Mouse (Mus musculus) midbrain, embryonic 14.5 days (tissue): ENCODE results near the gene Tesc. TPM values are rescaled to one million over a fixed set of nuclear protein-coding genes. Genes with fewer than 3 reads are reported as not detected.

Experiments used
- ATAC-seq: fragments of 200-750 bp; cut with Nextera tagmentation; 2 replicates; pipeline ENCODE4 v1.8.0; 2017; ENCODE audit warnings: moderate number of reproducible peaks, moderate library complexity; ENCODE audit not compliant: low FRiP score, low TSS enrichment
- DNase-seq: peaks from one replicate; pipeline ENCODE4 v3.0.0-alpha.2; 2015
- H3K27ac ChIP-seq: fragments of 300-500 bp; sonication (generic); replicated peaks from 2 replicates; pipeline ENCODE4 v1.5.1; 2014; ENCODE audit warnings: mild to moderate bottlenecking, low read depth, low read length, moderate library complexity
- H3K27me3 ChIP-seq: fragments of 300-500 bp; sonication (generic); 2 replicates; pipeline ENCODE4 v1.6.1; 2014; ENCODE audit warnings: low read length, control low read depth, mixed read lengths; ENCODE audit not compliant: control insufficient read depth, insufficient read depth
- H3K36me3 ChIP-seq: fragments of 300-500 bp; sonication (generic); 2 replicates; pipeline ENCODE4 v1.6.1; 2014; ENCODE audit warnings: low read length, control low read depth; ENCODE audit not compliant: control insufficient read depth, insufficient read depth
- H3K4me1 ChIP-seq: fragments of 300-500 bp; sonication (generic); 2 replicates; pipeline ENCODE4 v1.6.1; 2014; ENCODE audit warnings: mild to moderate bottlenecking, antibody characterized with exemption, low read length, control low read depth; ENCODE audit not compliant: control insufficient read depth, insufficient read depth
- H3K4me2 ChIP-seq: fragments of 300-500 bp; sonication (generic); 2 replicates; pipeline ENCODE4 v1.6.1; 2014; ENCODE audit warnings: mild to moderate bottlenecking, low read length, moderate library complexity
- H3K4me3 ChIP-seq: fragments of 300-500 bp; sonication (generic); replicated peaks from 2 replicates; pipeline ENCODE4 v1.5.1; 2014; ENCODE audit warnings: low read depth, low read length
- H3K9ac ChIP-seq: fragments of 300-500 bp; sonication (generic); replicated peaks from 2 replicates; pipeline ENCODE4 v1.6.1; 2014; ENCODE audit warnings: mild to moderate bottlenecking, low read length, moderate library complexity
- H3K9me3 ChIP-seq: fragments of 300-500 bp; sonication (generic); 2 replicates; pipeline ENCODE4 v1.6.1; 2016; ENCODE audit warnings: low read length, control low read depth, mixed read lengths; ENCODE audit not compliant: control insufficient read depth
- WGBS: fragments of 180-500 bp; shearing (Covaris S2); extraction: QIAGEN DNeasy Blood & Tissue Kit; methylation state at CpG from one replicate; pipeline ENCODE4 v1.1.7; 2014; 5-methylcytosine and 5-hydroxymethylcytosine counted together
- polyA plus RNA-seq: library from polyadenylated mRNA; unstranded; fragments of >200 nt; fragmentation: Nextera tagmentation; extraction: Ambion mirVana; gene quantifications from 2 replicates; pipeline ENCODE4 v1.2.1, GENCODE M21; 2014

The Tesc gene
- polyA plus RNA-seq, 1 experiment from 2014 or later = 4.9 TPM

DNA sequence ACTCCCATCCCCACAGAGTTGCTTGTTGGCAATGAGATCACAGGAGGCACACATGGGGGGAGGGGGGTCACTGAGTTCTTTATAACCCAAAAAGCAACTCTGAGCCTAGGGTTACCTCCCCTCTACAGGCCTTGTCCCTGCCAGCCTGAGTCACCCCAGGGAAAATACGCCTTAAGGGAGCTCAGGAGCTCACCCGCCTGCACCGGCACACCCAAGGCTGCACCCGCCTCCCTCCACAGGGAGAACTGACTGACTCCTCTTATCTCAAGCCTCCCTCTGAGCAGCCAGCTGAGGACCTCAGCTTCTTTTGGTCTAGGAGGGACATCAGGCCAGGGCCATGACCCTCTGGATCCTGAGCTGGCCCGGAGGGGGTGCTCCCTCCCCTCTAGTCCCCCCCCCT is 3.5 kb downstream of the Tesc start:
- Histone ChIP-seq H3K36me3 (no peaks in the 10 kb centered on the region), H3K4me2 (no peak overlapping the region), H3K4me1 (peaks cover 15% of the 10 kb centered on the region), H3K27ac (no peak overlapping the region), H3K9ac (no peak overlapping the region), H3K27me3 (peaks cover 43% of the 10 kb centered on the region), H3K9me3 (no peaks in the 10 kb centered on the region), H3K4me3 (no peak overlapping the region)
- WGBS = 52% methylated on average over 5 of the region's 5 CpGs
- ATAC-seq (no peak), DNase-seq (no peak)

DNA sequence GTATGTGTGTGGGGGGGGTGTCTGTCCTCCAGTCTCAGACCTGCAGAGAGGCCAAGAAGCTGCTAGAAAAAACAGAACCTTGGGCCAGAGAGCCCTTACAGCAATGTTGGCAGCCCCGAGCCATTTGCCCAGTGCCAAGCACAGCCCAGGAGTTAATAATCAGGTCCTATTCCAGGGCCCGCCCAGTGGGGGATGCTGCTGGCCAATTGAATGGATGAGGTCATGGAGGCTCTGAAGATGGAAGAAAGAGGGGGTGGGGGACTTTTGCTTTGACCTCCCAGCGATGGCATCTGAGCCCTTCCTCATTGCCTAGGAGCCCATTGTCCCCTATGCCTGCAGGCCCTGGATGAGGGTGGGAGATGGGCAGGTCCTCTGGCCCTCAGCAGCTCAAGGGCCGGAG is 4.0 kb downstream of the Tesc start:
- ATAC-seq (no peak), DNase-seq (no peak)

DNA sequence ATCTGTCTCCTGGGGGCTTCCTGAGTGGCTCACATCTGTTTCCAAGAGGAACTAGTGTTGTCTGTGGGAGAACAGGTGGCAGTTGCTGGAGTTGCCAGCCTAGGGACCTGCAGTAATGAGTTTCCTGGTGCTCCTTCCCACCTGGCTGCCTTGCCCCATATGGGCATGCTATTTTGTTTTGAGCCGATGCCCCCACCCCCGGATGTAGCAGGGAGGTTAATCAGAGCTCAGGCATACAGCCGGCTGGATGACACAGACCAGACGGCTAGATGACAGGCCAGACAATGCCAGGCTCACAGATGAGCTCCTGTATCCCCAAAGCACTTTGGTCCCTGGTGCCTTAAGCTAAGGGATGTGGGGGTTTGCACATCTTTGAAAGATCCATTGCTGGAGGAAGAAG is 5.8 kb downstream of the Tesc start:
- peaks cover 11% of the 10 kb centered on the region; the same call in 1 of the 2 replicates for H3K4me1 ChIP-seq
- no peaks in the 10 kb centered on the region for H3K36me3 ChIP-seq
- no peaks in the 10 kb centered on the region for H3K9me3 ChIP-seq
- H3K27me3 ChIP-seq = peaks cover 20% of the 10 kb centered on the region
- H3K4me3 ChIP-seq = no peak overlapping the region
- no peak overlapping the region for H3K4me2 ChIP-seq
- no peak overlapping the region for H3K27ac ChIP-seq
- WGBS = 45% methylated on average over 4 of the region's 4 CpGs
- no peak for ATAC-seq
- no peak for DNase-seq
- H3K9ac ChIP-seq = no peak overlapping the region

More for the DNA sequence above, 4.0 kb downstream of the Tesc start:
- Histone ChIP-seq H3K27ac (no peak overlapping the region), H3K4me1 (peaks cover 15% of the 10 kb centered on the region), H3K27me3 (peaks cover 39% of the 10 kb centered on the region), H3K9ac (no peak overlapping the region), H3K4me2 (no peak overlapping the region), H3K9me3 (no peaks in the 10 kb centered on the region), H3K4me3 (no peak overlapping the region), H3K36me3 (no peaks in the 10 kb centered on the region)
- 46% methylated on average over 4 of the region's 4 CpGs for whole genome bisulfite sequencing

DNA sequence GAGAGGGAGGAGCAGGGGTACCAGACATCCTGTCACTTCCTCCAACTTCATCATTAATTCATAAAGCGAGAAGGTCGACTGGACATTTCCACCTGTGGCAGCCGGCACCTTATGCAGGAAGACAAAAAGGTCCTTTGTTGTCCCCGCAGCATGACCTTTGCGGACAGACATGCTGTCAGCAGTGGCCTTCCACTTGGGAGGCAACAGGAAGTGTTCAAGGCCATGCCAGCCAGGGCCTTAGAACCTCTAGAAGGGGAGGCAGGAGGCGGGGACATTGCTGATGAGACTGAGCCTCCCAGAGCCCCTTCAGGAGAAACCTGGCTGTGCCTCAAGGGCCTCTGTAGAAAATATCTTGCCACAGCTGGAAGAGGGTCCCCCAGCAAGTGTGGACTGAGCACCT is 6.2 kb downstream of the Tesc start:
- no peak for ATAC-seq
- Histone ChIP-seq H3K36me3 (no peaks in the 10 kb centered on the region), H3K4me1 (peaks cover 11% of the 10 kb centered on the region; the same call in 1 of the 2 replicates), H3K9ac (no peak overlapping the region), H3K4me2 (no peak overlapping the region), H3K9me3 (no peaks in the 10 kb centered on the region), H3K4me3 (no peak overlapping the region), H3K27ac (no peak overlapping the region), H3K27me3 (peaks cover 16% of the 10 kb centered on the region)
- 74% methylated on average over 6 of the region's 6 CpGs for WGBS
- DNase-seq = no peak

DNA sequence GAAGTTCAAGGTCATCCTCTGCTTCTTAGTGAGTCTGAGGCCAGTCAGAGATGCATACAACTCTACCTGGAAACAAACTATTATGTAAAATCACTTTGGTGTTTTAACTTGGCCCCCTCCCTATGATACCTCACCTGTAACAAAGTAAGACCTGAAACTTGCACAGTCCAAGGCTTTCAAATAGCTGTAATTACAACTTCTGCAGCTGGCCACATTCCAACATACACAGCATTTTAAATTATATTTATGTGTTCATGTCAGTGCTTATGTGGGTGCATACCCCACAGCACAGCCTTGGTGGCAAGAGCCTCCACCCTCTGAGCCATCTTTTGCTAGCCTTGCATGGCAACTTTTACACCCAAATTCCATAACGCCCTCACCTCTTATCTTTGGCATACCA is 7.1 kb downstream of the Tesc start:
- Histone ChIP-seq H3K36me3 (no peaks in the 10 kb centered on the region), H3K4me3 (no peak overlapping the region), H3K27ac (no peak overlapping the region), H3K27me3 (peaks cover 7% of the 10 kb centered on the region), H3K9me3 (no peaks in the 10 kb centered on the region), H3K4me2 (no peak overlapping the region), H3K9ac (no peak overlapping the region), H3K4me1 (peaks cover 12% of the 10 kb centered on the region; the same call in 1 of the 2 replicates)
- DNase-seq (no peak), ATAC-seq (no peak)
- WGBS = 86% methylated on average over 1 of the region's 1 CpGs

DNA sequence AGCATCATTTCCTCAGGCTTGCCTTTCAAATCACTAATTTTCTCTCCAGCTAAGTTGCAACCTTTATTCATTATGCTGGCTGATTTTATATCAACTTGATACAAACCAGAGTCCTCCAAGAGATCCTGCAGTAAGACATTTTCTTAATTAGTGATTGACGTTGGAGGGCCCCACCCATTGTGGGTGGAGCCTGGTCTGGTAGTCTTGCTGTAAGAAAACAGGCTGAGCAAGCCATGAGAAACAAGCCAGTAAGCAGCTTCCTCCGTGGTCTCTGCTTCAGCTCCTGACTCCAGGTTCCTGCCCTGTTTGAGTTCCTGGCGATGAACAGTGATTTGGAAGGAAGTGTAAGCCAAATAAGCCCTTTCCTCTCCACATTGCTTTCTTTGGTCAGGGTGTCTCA is 8.2 kb downstream of the Tesc start:
- no peak overlapping the region for H3K4me3 ChIP-seq
- DNase-seq = no peak
- H3K36me3 ChIP-seq = no peaks in the 10 kb centered on the region
- no peak for ATAC-seq
- no peak overlapping the region for H3K9ac ChIP-seq
- 64% methylated on average over 3 of the region's 3 CpGs for WGBS
- H3K27me3 ChIP-seq = no peaks in the 10 kb centered on the region
- H3K4me2 ChIP-seq = no peak overlapping the region
- H3K4me1 ChIP-seq = peaks cover 11% of the 10 kb centered on the region; the same call in 1 of the 2 replicates
- H3K9me3 ChIP-seq = no peaks in the 10 kb centered on the region
- H3K27ac ChIP-seq = no peak overlapping the region

DNA sequence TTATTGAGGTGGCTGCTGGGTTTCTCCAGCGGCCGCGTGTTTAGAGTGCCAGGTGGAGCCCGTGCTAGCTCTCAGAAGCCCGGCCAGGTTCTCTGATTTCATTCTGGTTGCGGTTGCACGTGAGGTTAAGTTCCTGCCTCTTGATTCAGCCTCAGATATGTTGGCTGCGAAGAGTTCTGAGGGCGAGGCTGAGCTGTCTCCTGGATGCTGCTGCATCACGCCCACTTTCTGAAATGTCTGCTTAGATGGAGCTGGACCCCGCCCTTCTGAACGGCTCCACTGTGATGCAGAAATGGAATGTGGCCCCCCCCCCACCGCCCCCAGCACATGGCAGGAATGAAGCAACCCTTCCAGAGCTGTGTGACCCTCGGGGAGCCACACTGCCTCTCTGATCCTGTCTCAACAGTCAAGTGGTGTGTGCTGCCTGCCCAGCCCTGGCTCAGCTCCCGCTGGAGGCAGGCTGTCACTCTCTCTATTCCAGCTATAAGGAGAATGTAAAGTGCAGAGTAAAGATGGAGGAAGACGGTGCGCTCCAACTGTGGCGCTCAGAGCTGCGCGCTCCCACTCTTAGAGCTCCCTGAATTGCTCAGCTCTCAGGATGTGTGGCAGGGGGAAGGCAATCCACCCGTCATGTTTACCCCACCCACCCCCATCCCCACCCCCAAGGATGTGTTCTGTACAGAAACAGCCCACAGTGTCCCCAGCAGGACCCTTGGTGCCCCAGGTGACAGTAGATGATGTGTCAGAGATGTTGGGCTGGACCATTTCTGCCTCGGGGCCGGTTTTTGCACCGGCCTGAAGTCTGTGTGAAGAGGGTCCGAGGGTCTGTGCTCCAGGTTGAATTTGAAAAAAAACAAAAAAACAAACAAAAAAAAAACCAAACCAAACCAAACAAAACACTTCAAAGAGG is 9.6 kb downstream of the Tesc start:
- ATAC-seq (peak; percentile 40), DNase-seq (no peak)
- Histone ChIP-seq H3K36me3 (no peaks in the 10 kb centered on the region), H3K9ac (no peak overlapping the region), H3K27me3 (no peaks in the 10 kb centered on the region), H3K4me1 (peaks cover 11% of the 10 kb centered on the region; the same call in 1 of the 2 replicates), H3K27ac (peak overlapping the region; percentile 61), H3K4me2 (peak overlapping the region; percentile 28), H3K4me3 (no peak overlapping the region), H3K9me3 (no peaks in the 10 kb centered on the region)
- WGBS = 42% methylated on average over 25 of the region's 25 CpGs

DNA sequence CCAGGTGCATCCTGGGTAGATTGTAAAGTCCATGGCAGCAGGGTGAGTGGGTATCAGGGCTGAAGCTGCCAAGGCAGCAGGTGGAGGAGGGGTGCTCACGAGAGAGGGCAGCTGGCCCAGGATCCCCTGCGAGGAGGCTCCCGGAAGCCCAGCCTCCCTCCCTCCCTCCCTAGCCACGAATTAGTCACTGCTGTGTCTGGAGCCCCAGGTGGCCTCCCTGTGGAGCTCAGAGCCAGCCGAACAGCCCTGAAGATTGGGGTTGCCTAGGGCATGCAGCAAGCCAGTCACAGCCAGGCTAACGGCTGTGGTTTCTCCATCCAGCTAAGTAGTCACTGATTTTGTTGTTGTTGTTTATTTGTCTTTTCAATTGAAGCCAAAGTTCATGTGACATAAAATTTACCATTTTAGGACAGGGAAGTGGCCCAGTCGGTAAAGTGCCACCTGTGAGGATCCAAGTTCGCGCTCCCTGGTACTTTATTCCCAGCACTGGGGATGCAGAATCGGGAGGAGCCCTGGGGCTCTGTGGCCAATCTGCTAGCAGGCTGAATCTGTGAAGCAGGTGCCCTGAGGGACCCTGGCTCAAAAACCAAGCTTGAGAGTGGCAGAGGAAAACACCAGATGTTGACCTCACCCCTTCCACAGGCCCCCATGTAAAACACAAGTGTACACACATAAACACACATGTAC is 10.4 kb downstream of the Tesc start:
- Histone ChIP-seq H3K36me3 (no peaks in the 10 kb centered on the region), H3K9ac (no peak overlapping the region), H3K27ac (peak overlapping the region; percentile 61), H3K4me2 (peak overlapping the region; percentile 28), H3K4me3 (no peak overlapping the region), H3K9me3 (no peaks in the 10 kb centered on the region), H3K27me3 (no peaks in the 10 kb centered on the region), H3K4me1 (peaks cover 11% of the 10 kb centered on the region; the same call in 1 of the 2 replicates)
- ATAC-seq (peak; percentile 70; the same call in 1 of the 2 replicates), DNase-seq (peak; percentile 77)
- 8% methylated on average over 10 of the region's 10 CpGs for WGBS
